Mouse (Mus musculus): ENCODE measurements around the gene Slc30a5. TPM values are rescaled to one million over a fixed set of nuclear protein-coding genes. Genes with fewer than 3 reads are reported as not detected.
A peak's percentile ranks its signal among the peaks of the same experiment; 100 is the strongest.

Slc30a5 gene
- 52.9 and 55.7 TPM in 2 replicates for polyA plus RNA-seq (2015; fragmentation: Nextera tagmentation; extraction: Ambion mirVana)

DNA sequence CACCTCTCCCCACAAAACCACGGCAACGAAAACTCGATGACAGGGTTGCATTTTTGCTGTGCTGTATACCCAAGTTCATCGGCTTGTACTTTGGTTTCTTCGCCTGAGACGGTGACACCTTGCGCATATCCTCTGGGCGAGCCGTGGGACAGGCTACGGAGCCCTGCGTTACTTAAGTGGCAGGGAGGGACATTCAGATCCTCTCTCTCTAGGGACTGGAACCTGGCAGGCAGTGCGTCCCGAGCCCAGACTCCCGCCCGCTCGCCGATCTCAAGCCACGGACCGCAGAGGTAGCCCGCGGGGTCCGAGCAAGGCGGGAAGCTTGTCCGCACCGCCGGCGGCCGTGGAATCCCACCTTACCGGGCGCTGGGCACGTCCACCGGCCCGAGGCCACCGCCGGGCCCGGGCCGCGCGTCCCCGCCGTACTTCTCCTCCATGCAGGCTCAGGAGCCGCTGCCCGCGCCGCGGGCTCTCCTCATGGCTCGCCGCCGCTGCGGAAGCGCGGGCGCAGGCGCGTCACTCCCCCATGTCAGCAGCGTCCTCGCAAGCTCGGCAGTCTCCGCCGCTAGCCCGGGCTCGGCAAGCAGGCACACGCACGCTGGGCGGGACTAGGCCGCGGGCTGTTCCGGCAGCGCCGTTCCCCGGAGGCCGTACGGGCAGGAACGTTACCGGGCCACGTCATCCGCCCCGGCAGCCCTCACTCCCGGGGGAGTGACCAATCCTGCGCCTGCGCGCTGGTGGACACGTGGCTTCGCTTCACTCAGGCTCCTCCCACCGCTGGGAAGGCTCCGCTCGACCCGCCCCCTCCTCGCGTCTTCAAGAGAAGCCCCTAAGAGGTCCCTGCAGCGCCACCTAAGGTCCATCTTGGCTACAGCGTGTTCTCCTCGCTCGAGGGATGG lies at the start of gene Slc30a5:
Gene Slc30a5, minus strand, starts transcription at position 687 of the 899 bp plus-strand sequence.
- peak within 1 kb of the TSS; percentile 97 for H3K4me3 ChIP-seq (ENCODE audit: low read depth, low read length)
- peak within 1 kb of the TSS; percentile 75 for H3K4me2 ChIP-seq (replicated peaks; ENCODE audit: low read depth)
- under 1% methylated on average over 94 of the region's 94 CpGs for WGBS
- H3K27me3 ChIP-seq (replicated peaks; ENCODE audit: control insufficient read depth, insufficient read depth, low read length) = no peaks in the 10 kb centered on the region
- peaks cover 6% of the 10 kb centered on the region; the same call in 1 of the 2 replicates for H3K36me3 ChIP-seq (ENCODE audit: control insufficient read depth, insufficient read depth)
- no peaks in the 10 kb centered on the region for H3K9me3 ChIP-seq (ENCODE audit: control insufficient read depth)
- H3K27ac ChIP-seq (ENCODE audit: low read depth, low read length) = peak within 1 kb of the TSS; percentile 98
- peak; percentile 92 for TF ChIP-seq CTCF (IDR thresholded peaks at IDR 0.05; ENCODE audit: low read depth)
- ATAC-seq = peak; percentile 97
- peaks cover 9% of the 10 kb centered on the region; the same call in 1 of the 2 replicates for H3K4me1 ChIP-seq (replicated peaks; ENCODE audit: control insufficient read depth, insufficient read depth, low read length)
- peak within 1 kb of the TSS; percentile 94 for H3K9ac ChIP-seq (ENCODE audit: low read depth, low read length)

DNA sequence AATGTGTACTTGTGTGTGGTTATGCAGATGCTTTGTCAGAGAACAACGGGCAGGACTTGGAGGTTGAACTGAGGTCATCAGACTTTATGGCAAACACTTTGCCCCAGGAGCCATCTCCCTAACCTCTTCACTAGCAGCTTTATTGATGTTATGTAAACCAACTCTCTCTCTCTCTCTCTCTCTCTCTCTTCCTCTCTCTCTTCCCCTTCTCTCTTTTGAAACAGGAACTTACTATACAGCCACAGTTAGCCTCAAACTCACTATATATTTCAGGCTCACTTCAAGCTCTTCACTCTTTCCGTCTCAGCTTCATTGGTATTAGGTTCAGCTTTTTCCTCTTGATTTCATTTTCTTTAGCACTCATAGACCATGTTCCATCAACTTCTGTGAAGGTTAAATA lies 48.7 kb upstream of the Slc30a5 start:
- Histone ChIP-seq H3K4me2 (replicated peaks; ENCODE audit: low read depth) (no peak overlapping the region), H3K4me3 (ENCODE audit: low read depth, low read length) (no peak overlapping the region), H3K27ac (ENCODE audit: low read depth, low read length) (no peak overlapping the region), H3K27me3 (replicated peaks; ENCODE audit: control insufficient read depth, insufficient read depth, low read length) (no peaks in the 10 kb centered on the region), H3K9me3 (ENCODE audit: control insufficient read depth) (no peaks in the 10 kb centered on the region), H3K36me3 (ENCODE audit: control insufficient read depth, insufficient read depth) (no peaks in the 10 kb centered on the region), H3K4me1 (replicated peaks; ENCODE audit: control insufficient read depth, insufficient read depth, low read length) (no peaks in the 10 kb centered on the region), H3K9ac (ENCODE audit: low read depth, low read length) (no peak overlapping the region)
- no peak for TF ChIP-seq CTCF (IDR thresholded peaks at IDR 0.05; ENCODE audit: low read depth)
- ATAC-seq = no peak
- WGBS = 53% methylated on average over 2 of the region's 2 CpGs

DNA sequence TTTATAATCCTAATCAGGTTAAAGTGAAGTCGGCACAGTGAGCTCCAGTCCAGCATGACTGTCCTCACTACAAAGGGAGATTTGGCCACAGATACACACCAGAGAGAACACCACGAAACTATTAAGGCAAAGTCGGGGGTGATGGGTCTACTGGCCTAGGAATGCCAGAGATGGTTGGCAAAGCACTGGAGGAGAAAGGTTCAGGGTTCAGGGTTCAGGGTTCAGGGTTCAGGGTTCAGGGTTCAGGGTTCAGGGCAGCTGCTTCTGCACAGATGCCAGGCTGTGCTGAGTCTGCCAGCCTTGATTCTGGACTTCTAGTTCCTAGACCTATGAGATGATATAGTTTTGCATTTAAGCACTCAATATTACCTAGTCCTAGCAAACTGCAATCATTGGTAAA lies 46.6 kb upstream of the Slc30a5 start:
- H3K27me3 ChIP-seq (replicated peaks; ENCODE audit: control insufficient read depth, insufficient read depth, low read length) = no peaks in the 10 kb centered on the region
- WGBS = 83% methylated on average over 3 of the region's 3 CpGs
- no peak overlapping the region for H3K4me2 ChIP-seq (replicated peaks; ENCODE audit: low read depth)
- H3K36me3 ChIP-seq (ENCODE audit: control insufficient read depth, insufficient read depth) = no peaks in the 10 kb centered on the region
- no peak for TF ChIP-seq CTCF (IDR thresholded peaks at IDR 0.05; ENCODE audit: low read depth)
- no peak overlapping the region for H3K9ac ChIP-seq (ENCODE audit: low read depth, low read length)
- no peak overlapping the region for H3K27ac ChIP-seq (ENCODE audit: low read depth, low read length)
- H3K4me1 ChIP-seq (replicated peaks; ENCODE audit: control insufficient read depth, insufficient read depth, low read length) = no peaks in the 10 kb centered on the region
- no peak overlapping the region for H3K4me3 ChIP-seq (ENCODE audit: low read depth, low read length)
- no peaks in the 10 kb centered on the region for H3K9me3 ChIP-seq (ENCODE audit: control insufficient read depth)
- no peak for ATAC-seq

DNA sequence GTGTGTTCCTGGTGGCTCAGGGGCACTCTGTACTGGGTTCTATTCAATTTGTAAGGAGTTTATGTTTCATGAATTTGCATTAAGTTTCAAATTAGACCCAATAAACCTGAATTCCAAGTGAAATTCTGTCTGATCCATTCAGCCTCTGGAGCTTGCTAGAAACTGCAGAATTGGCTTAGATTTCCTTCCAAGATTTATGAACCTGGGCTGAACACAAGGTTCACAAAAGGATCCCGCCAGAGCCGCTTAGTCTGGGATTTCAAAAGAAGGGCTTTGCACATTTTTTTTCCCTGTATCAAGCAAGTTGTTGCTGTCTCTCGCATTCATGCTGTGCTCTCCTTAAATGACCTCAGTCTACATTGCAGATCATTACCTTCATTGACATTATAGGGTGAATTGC lies 46.1 kb upstream of the Slc30a5 start:
- 68% methylated on average over 3 of the region's 3 CpGs for WGBS
- Histone ChIP-seq H3K27me3 (replicated peaks; ENCODE audit: control insufficient read depth, insufficient read depth, low read length) (no peaks in the 10 kb centered on the region), H3K4me2 (replicated peaks; ENCODE audit: low read depth) (no peak overlapping the region), H3K9me3 (ENCODE audit: control insufficient read depth) (no peaks in the 10 kb centered on the region), H3K4me1 (replicated peaks; ENCODE audit: control insufficient read depth, insufficient read depth, low read length) (no peaks in the 10 kb centered on the region), H3K9ac (ENCODE audit: low read depth, low read length) (no peak overlapping the region), H3K27ac (ENCODE audit: low read depth, low read length) (no peak overlapping the region), H3K4me3 (ENCODE audit: low read depth, low read length) (no peak overlapping the region), H3K36me3 (ENCODE audit: control insufficient read depth, insufficient read depth) (no peaks in the 10 kb centered on the region)
- TF ChIP-seq CTCF (IDR thresholded peaks at IDR 0.05; ENCODE audit: low read depth) = no peak
- ATAC-seq = no peak

DNA sequence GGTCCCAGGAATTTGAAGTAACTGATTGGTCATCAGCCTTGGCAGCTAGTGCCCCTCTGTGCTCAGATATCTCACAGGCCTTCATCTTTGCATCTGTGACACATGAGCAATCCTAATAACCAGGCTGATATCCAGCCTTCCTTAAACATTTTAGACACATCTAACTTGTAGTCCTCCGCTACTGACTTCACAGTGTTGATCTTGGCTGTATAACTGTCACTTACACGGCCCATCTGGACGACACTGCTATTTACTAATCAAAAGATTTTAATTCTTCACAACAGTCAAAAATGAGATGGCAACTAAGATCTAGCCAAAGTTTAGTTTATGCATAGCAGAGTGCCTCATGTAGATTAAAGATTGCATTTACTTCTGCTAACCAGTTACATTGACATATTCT lies 45.0 kb upstream of the Slc30a5 start:
- Histone ChIP-seq H3K9me3 (ENCODE audit: control insufficient read depth) (no peaks in the 10 kb centered on the region), H3K36me3 (ENCODE audit: control insufficient read depth, insufficient read depth) (no peaks in the 10 kb centered on the region), H3K9ac (ENCODE audit: low read depth, low read length) (no peak overlapping the region), H3K4me1 (replicated peaks; ENCODE audit: control insufficient read depth, insufficient read depth, low read length) (no peaks in the 10 kb centered on the region), H3K27me3 (replicated peaks; ENCODE audit: control insufficient read depth, insufficient read depth, low read length) (no peaks in the 10 kb centered on the region), H3K4me3 (ENCODE audit: low read depth, low read length) (no peak overlapping the region), H3K4me2 (replicated peaks; ENCODE audit: low read depth) (no peak overlapping the region), H3K27ac (ENCODE audit: low read depth, low read length) (no peak overlapping the region)
- TF ChIP-seq CTCF (IDR thresholded peaks at IDR 0.05; ENCODE audit: low read depth) = no peak
- no peak for ATAC-seq
- WGBS = 65% methylated on average over 3 of the region's 3 CpGs

DNA sequence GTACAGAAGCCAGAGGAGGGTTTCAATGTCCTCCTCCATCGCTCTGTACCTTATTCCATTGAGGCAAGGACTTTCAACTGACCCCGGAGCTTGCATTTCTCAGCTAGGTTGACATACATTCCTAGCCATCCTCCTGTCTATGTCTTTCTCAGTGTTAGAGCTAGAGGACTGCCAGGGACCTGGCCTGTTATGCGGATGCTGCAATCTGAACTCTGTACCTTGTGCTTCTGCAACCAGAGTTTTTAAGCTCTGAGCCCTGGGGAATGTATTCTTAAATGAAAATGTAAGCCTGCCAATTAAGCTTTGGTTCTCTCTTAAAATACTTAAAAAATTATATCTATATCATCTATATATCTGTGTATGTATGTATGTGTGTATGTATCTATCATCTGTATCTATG lies 44.5 kb upstream of the Slc30a5 start:
- Histone ChIP-seq H3K4me3 (ENCODE audit: low read depth, low read length) (no peak overlapping the region), H3K9ac (ENCODE audit: low read depth, low read length) (no peak overlapping the region), H3K36me3 (ENCODE audit: control insufficient read depth, insufficient read depth) (no peaks in the 10 kb centered on the region), H3K27me3 (replicated peaks; ENCODE audit: control insufficient read depth, insufficient read depth, low read length) (no peaks in the 10 kb centered on the region), H3K4me1 (replicated peaks; ENCODE audit: control insufficient read depth, insufficient read depth, low read length) (no peaks in the 10 kb centered on the region), H3K4me2 (replicated peaks; ENCODE audit: low read depth) (no peak overlapping the region), H3K27ac (ENCODE audit: low read depth, low read length) (no peak overlapping the region), H3K9me3 (ENCODE audit: control insufficient read depth) (no peaks in the 10 kb centered on the region)
- WGBS = 88% methylated on average over 3 of the region's 3 CpGs
- no peak for ATAC-seq
- no peak for TF ChIP-seq CTCF (IDR thresholded peaks at IDR 0.05; ENCODE audit: low read depth)

Measured in intestine, postnatal 0 days (tissue).